Mouse (Mus musculus) liver, embryonic 14.5 days (tissue): ENCODE results near the gene Otogl.

ENCODE experiments used
- CTCF ChIP-seq: IDR thresholded peaks from 2 replicates; pipeline ENCODE4 v1.5.1; 2016; ENCODE audit warnings: antibody characterized with exemption, low read depth, control low read depth
- EP300 ChIP-seq: IDR thresholded peaks from 2 replicates; pipeline ENCODE4 v1.6.1; 2016; ENCODE audit warnings: antibody characterized with exemption, low read depth

DNA sequence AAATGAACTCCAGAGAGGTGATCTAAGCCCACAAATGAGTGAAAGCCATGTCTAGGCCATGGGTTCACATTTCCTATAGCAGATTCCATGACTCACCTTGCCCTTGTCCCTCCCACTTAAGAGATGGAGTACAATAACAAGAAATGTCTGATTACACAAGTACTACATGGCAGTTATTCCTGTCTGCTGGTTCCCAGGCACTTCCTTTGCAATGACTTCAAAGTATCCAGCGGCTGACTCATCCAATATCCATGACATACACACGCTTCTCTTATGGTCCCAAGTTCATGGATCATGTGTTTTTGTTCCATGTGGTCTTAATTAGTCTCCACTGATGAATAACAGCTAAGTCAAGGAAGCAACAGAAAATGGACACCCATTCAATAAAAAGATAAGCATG, 1.1 kb upstream of the Otogl start:
- TF ChIP-seq CTCF, result no peak
- TF ChIP-seq EP300, result no peak
